In genomic region chr19:38798801-38799200, GRCm38 (mm10) we compare ENCODE assay signal across 18 mouse cellular contexts. TPM values are rescaled to one million over a fixed set of nuclear protein-coding genes. Genes with fewer than 3 reads are reported as not detected.
DNase-seq lines count a peak whose midpoint lies in the region; ATAC-seq and TF ChIP-seq lines count a peak whose summit lies in the region.
"Had no signal": no experiment of that assay in that cellular context is flagged by ENCODE, and none has a peak within 500 bp of the region (broad histone marks: within the 10 kb centered on the region; RNA-seq: fewer than 3 reads in every experiment).

No protein-coding gene starts in this region.

- TF ChIP-seq CTCF in layer of hippocampus, adult 2 months (conservative IDR thresholded peaks at IDR 0.05), result no peak
- TF ChIP-seq CTCF in midbrain, postnatal 0 days (IDR thresholded peaks at IDR 0.05), result no peak
- no peak for TF ChIP-seq CTCF in forebrain, postnatal 0 days (IDR thresholded peaks at IDR 0.05; ENCODE audit: low read depth)

- no peak for DNase-seq in frontal cortex, postnatal 14 days (ENCODE audit: low spot score in 2 of 2)
- DNase-seq in layer of hippocampus, adult 2 months (ENCODE audit: low spot score in 2 of 2), result peak in 1 of 2 experiments; percentile 16
- no peak for DNase-seq in layer of hippocampus, adult 9-11 months
- peak; percentile 33 for DNase-seq in midbrain, postnatal 0 days (ENCODE audit: low spot score)
- peak; percentile 21 to 48 for DNase-seq in gastrocnemius, postnatal 36 days
- no peak for DNase-seq in forebrain, postnatal 0 days
- DNase-seq: adrenal gland, adult 2 months; kidney, adult 8-10 months; kidney, postnatal 36 days; lung, adult 18-20 months; lung, postnatal 36 days; thymus, adult 18-20 months had no signal

- peak; percentile 73 for ATAC-seq in frontal cortex, adult (ENCODE audit: low TSS enrichment)
- no peak for ATAC-seq in midbrain, postnatal 0 days (ENCODE audit: low FRiP score)
- ATAC-seq in midbrain, embryonic 13.5 days, result no peak
- no peak for ATAC-seq in forebrain, postnatal 0 days
- ATAC-seq: forebrain, embryonic 14.5 days had no signal

- no peak overlapping the region for H3K9ac ChIP-seq in midbrain, postnatal 0 days (replicated peaks; ENCODE audit: low read length, poor library complexity, severe bottlenecking)
- no peak overlapping the region for H3K9ac ChIP-seq in midbrain, embryonic 13.5 days (replicated peaks)
- H3K9ac ChIP-seq in forebrain, postnatal 0 days, result no peak overlapping the region

- H3K27ac ChIP-seq in layer of hippocampus, adult 2 months, result peak overlapping the region; percentile 87
- H3K27ac ChIP-seq in midbrain, postnatal 0 days (ENCODE audit: low read depth, low read length), result no peak overlapping the region
- no peak overlapping the region for H3K27ac ChIP-seq in midbrain, embryonic 13.5 days
- H3K27ac ChIP-seq in forebrain, postnatal 0 days (ENCODE audit: low read depth, low read length), result no peak overlapping the region
- H3K27ac ChIP-seq: embryonic facial prominence, embryonic 10.5 days had no signal

- no peaks in the 10 kb centered on the region for H3K4me1 ChIP-seq in midbrain, postnatal 0 days (ENCODE audit: insufficient read depth, low read length)
- H3K4me1 ChIP-seq in midbrain, embryonic 13.5 days (replicated peaks), result no peaks in the 10 kb centered on the region
- H3K4me1 ChIP-seq in forebrain, postnatal 0 days (ENCODE audit: insufficient read depth), result no peaks in the 10 kb centered on the region
- H3K4me1 ChIP-seq: embryonic facial prominence, embryonic 10.5 days had no signal

- no peak overlapping the region for H3K4me3 ChIP-seq in layer of hippocampus, adult 2 months
- H3K4me3 ChIP-seq in midbrain, postnatal 0 days (ENCODE audit: low read depth, low read length), result no peak overlapping the region
- no peak overlapping the region for H3K4me3 ChIP-seq in midbrain, embryonic 13.5 days (replicated peaks)
- no peak overlapping the region for H3K4me3 ChIP-seq in forebrain, postnatal 0 days (ENCODE audit: low read depth, low read length)
- H3K4me3 ChIP-seq: embryonic facial prominence, embryonic 10.5 days had no signal

- intact Hi-C loops in gastrocnemius, postnatal 36 days (cut with DNase I), result no loop called here

- H3K9me3 ChIP-seq in midbrain, postnatal 0 days (ENCODE audit: low read length), result no peaks in the 10 kb centered on the region
- no peaks in the 10 kb centered on the region for H3K9me3 ChIP-seq in midbrain, embryonic 13.5 days
- no peaks in the 10 kb centered on the region for H3K9me3 ChIP-seq in forebrain, postnatal 0 days (ENCODE audit: low read length)
- H3K9me3 ChIP-seq: embryonic facial prominence, embryonic 10.5 days had no signal

- H3K27me3 ChIP-seq in midbrain, postnatal 0 days (ENCODE audit: insufficient read depth, low read length), result no peaks in the 10 kb centered on the region
- no peaks in the 10 kb centered on the region for H3K27me3 ChIP-seq in midbrain, embryonic 13.5 days
- no peaks in the 10 kb centered on the region for H3K27me3 ChIP-seq in forebrain, postnatal 0 days (ENCODE audit: insufficient read depth, low read length)
- H3K27me3 ChIP-seq: CH12.LX had no signal

- H3K4me2 ChIP-seq in midbrain, postnatal 0 days (ENCODE audit: low read depth, low read length, poor library complexity, severe bottlenecking), result no peak overlapping the region
- H3K4me2 ChIP-seq in midbrain, embryonic 13.5 days (replicated peaks), result no peak overlapping the region
- no peak overlapping the region for H3K4me2 ChIP-seq in forebrain, postnatal 0 days (ENCODE audit: low read depth)
- H3K4me2 ChIP-seq: midbrain, embryonic 11.5 days had no signal

- WGBS in midbrain, postnatal 0 days, result 80% methylated on average over 6 of the region's 6 CpGs
- WGBS in midbrain, embryonic 13.5 days, result 96% methylated on average over 6 of the region's 6 CpGs
- WGBS in forebrain, postnatal 0 days, result 80% methylated on average over 6 of the region's 6 CpGs

- H3K36me3 ChIP-seq in midbrain, postnatal 0 days (ENCODE audit: insufficient read depth, low read length), result peaks cover 59% of the 10 kb centered on the region
- peaks cover 87% of the 10 kb centered on the region for H3K36me3 ChIP-seq in midbrain, embryonic 13.5 days
- peaks cover 73% of the 10 kb centered on the region for H3K36me3 ChIP-seq in forebrain, postnatal 0 days (ENCODE audit: insufficient read depth)

RNA-seq across cellular contexts. Expression of gene Noc3l, which starts 20.2 kb away (rescaled TPM):
- total RNA-seq in layer of hippocampus, adult 2 months (2021), result 10 to 100 TPM; 13.6 to 13.7 TPM
- total RNA-seq in midbrain, postnatal 0 days (2014; rRNA removed), result 7.5 and 7.9 TPM in 2 replicates
- 2.1 and 2.7 TPM in 2 replicates for polyA plus RNA-seq in midbrain, postnatal 0 days (2015; fragmentation: Nextera tagmentation; extraction: Ambion mirVana)
- 6.0 and 6.6 TPM in 2 replicates for polyA plus RNA-seq in midbrain, embryonic 13.5 days (2015; fragmentation: Nextera tagmentation; extraction: Ambion mirVana)
- 1 to 10 TPM; 5.0 to 6.0 TPM for total RNA-seq in gastrocnemius, postnatal 36 days (2021)
- total RNA-seq in forebrain, postnatal 0 days (2014; rRNA removed), result 11.8 and 12.0 TPM in 2 replicates
- polyA plus RNA-seq in forebrain, postnatal 0 days (2015; fragmentation: Nextera tagmentation; extraction: Ambion mirVana), result 1.5 and 1.9 TPM in 2 replicates

RNA-seq across cellular contexts. Expression of gene Tbc1d12, which starts 37.6 kb away (rescaled TPM):
- total RNA-seq in layer of hippocampus, adult 2 months (2021), result 10 to 100 TPM; 12.5 TPM
- 28.8 and 39.4 TPM in 2 replicates for total RNA-seq in midbrain, postnatal 0 days (2014; rRNA removed)
- 5.3 and 6.2 TPM in 2 replicates for polyA plus RNA-seq in midbrain, postnatal 0 days (2015; fragmentation: Nextera tagmentation; extraction: Ambion mirVana)
- polyA plus RNA-seq in midbrain, embryonic 13.5 days (2015; fragmentation: Nextera tagmentation; extraction: Ambion mirVana), result 4.2 and 4.8 TPM in 2 replicates
- 1 to 10 TPM; 2.4 to 3.4 TPM for total RNA-seq in gastrocnemius, postnatal 36 days (2021)
- 30.7 and 34.2 TPM in 2 replicates for total RNA-seq in forebrain, postnatal 0 days (2014; rRNA removed)
- 5.2 and 5.5 TPM in 2 replicates for polyA plus RNA-seq in forebrain, postnatal 0 days (2015; fragmentation: Nextera tagmentation; extraction: Ambion mirVana)

Comparison
In these comparisons a context has a peak if more than half of its experiments do, and no peak if none do; other contexts are left out.
1. DNase-seq: peak in midbrain, postnatal 0 days (single experiment) and gastrocnemius, postnatal 36 days (2 of 2); none in frontal cortex, postnatal 14 days (0 of 2), layer of hippocampus, adult 9-11 months (single experiment) and forebrain, postnatal 0 days (single experiment).